Mouse (Mus musculus): ENCODE measurements at regions not wholly inside any gene's neighbourhood (a gene's known extent, or its start where the extent isn't known, plus 50 kb on each side); places are given as distances from the start of the nearest gene placed in this dataset.

- Histone ChIP-seq H3K4me1 (ENCODE audit: control insufficient read depth, insufficient read depth, low read length) (no peaks in the 10 kb centered on the region), H3K9me3 (replicated peaks; ENCODE audit: control insufficient read depth, low read length) (no peaks in the 10 kb centered on the region; the same call in 1 of the 2 replicates), H3K27me3 (ENCODE audit: control insufficient read depth, insufficient read depth, low read length) (no peaks in the 10 kb centered on the region), H3K36me3 (ENCODE audit: control insufficient read depth, insufficient read depth, low read length) (no peaks in the 10 kb centered on the region), H3K27ac (ENCODE audit: low read depth, low read length) (no peak overlapping the region), H3K9ac (ENCODE audit: low read depth, low read length) (no peak overlapping the region), H3K4me3 (ENCODE audit: low read depth, low read length) (no peak overlapping the region), H3K4me2 (no peak overlapping the region)
- ATAC-seq (replicated peaks; ENCODE audit: insufficient number of reproducible peaks, low FRiP score, low TSS enrichment), result no peak
- 47% methylated on average over 3 of the region's 3 CpGs for WGBS (ENCODE audit: insufficient replicate concordance)
Observed at GRCm38 (mm10) chr3:101749841-101750240, 98.9 kb downstream of the Mab21l3 start.

- Histone ChIP-seq H3K27me3 (ENCODE audit: control insufficient read depth, insufficient read depth, low read length) (no peaks in the 10 kb centered on the region), H3K4me1 (ENCODE audit: control insufficient read depth, insufficient read depth, low read length) (no peaks in the 10 kb centered on the region), H3K4me3 (ENCODE audit: low read depth, low read length) (no peak overlapping the region), H3K36me3 (ENCODE audit: control insufficient read depth, insufficient read depth, low read length) (no peaks in the 10 kb centered on the region), H3K9ac (ENCODE audit: low read depth, low read length) (no peak overlapping the region), H3K27ac (ENCODE audit: low read depth, low read length) (no peak overlapping the region), H3K4me2 (no peak overlapping the region), H3K9me3 (replicated peaks; ENCODE audit: control insufficient read depth, low read length) (no peaks in the 10 kb centered on the region; the same call in 1 of the 2 replicates)
- no peak for ATAC-seq (replicated peaks; ENCODE audit: insufficient number of reproducible peaks, low FRiP score, low TSS enrichment)
- WGBS (ENCODE audit: insufficient replicate concordance), result 74% methylated on average over 3 of the region's 3 CpGs
Observed at GRCm38 (mm10) chr3:101749031-101749632, 99.6 kb downstream of the Mab21l3 start.

GRCm38 (mm10) chr3:101748186-101748585, 100.6 kb downstream of the Mab21l3 start:
- H3K36me3 ChIP-seq (ENCODE audit: control insufficient read depth, insufficient read depth, low read length), result no peaks in the 10 kb centered on the region
- H3K4me3 ChIP-seq (ENCODE audit: low read depth, low read length), result no peak overlapping the region
- no peak for ATAC-seq (replicated peaks; ENCODE audit: insufficient number of reproducible peaks, low FRiP score, low TSS enrichment)
- H3K9ac ChIP-seq (ENCODE audit: low read depth, low read length), result no peak overlapping the region
- 44% methylated on average over 4 of the region's 4 CpGs for WGBS (ENCODE audit: insufficient replicate concordance)
- no peak overlapping the region for H3K4me2 ChIP-seq
- H3K27ac ChIP-seq (ENCODE audit: low read depth, low read length), result no peak overlapping the region
- H3K9me3 ChIP-seq (replicated peaks; ENCODE audit: control insufficient read depth, low read length), result no peaks in the 10 kb centered on the region
- H3K4me1 ChIP-seq (ENCODE audit: control insufficient read depth, insufficient read depth, low read length), result no peaks in the 10 kb centered on the region
- no peaks in the 10 kb centered on the region for H3K27me3 ChIP-seq (ENCODE audit: control insufficient read depth, insufficient read depth, low read length)

GRCm38 (mm10) chr3:101740906-101741305, 107.9 kb downstream of the Mab21l3 start:
- no peak for ATAC-seq (replicated peaks; ENCODE audit: insufficient number of reproducible peaks, low FRiP score, low TSS enrichment)
- H3K4me1 ChIP-seq (ENCODE audit: control insufficient read depth, insufficient read depth, low read length), result no peaks in the 10 kb centered on the region
- no peaks in the 10 kb centered on the region for H3K27me3 ChIP-seq (ENCODE audit: control insufficient read depth, insufficient read depth, low read length)
- no peak overlapping the region for H3K9ac ChIP-seq (ENCODE audit: low read depth, low read length)
- WGBS (ENCODE audit: insufficient replicate concordance), result 79% methylated on average over 4 of the region's 4 CpGs
- no peak overlapping the region for H3K4me2 ChIP-seq
- no peaks in the 10 kb centered on the region for H3K36me3 ChIP-seq (ENCODE audit: control insufficient read depth, insufficient read depth, low read length)
- no peaks in the 10 kb centered on the region for H3K9me3 ChIP-seq (replicated peaks; ENCODE audit: control insufficient read depth, low read length)
- no peak overlapping the region for H3K4me3 ChIP-seq (ENCODE audit: low read depth, low read length)
- no peak overlapping the region for H3K27ac ChIP-seq (ENCODE audit: low read depth, low read length)

- Histone ChIP-seq H3K36me3 (ENCODE audit: control insufficient read depth, insufficient read depth, low read length) (no peaks in the 10 kb centered on the region), H3K27me3 (ENCODE audit: control insufficient read depth, insufficient read depth, low read length) (no peaks in the 10 kb centered on the region), H3K4me3 (ENCODE audit: low read depth, low read length) (no peak overlapping the region), H3K9ac (ENCODE audit: low read depth, low read length) (no peak overlapping the region), H3K4me1 (ENCODE audit: control insufficient read depth, insufficient read depth, low read length) (no peaks in the 10 kb centered on the region), H3K27ac (ENCODE audit: low read depth, low read length) (no peak overlapping the region), H3K9me3 (replicated peaks; ENCODE audit: control insufficient read depth, low read length) (peaks cover 4% of the 10 kb centered on the region; the same call in 1 of the 2 replicates), H3K4me2 (no peak overlapping the region)
- 88% methylated on average over 6 of the region's 6 CpGs for WGBS (ENCODE audit: insufficient replicate concordance)
- no peak for ATAC-seq (replicated peaks; ENCODE audit: insufficient number of reproducible peaks, low FRiP score, low TSS enrichment)
Observed at GRCm38 (mm10) chr3:101737197-101737596, 111.6 kb downstream of the Mab21l3 start.

GRCm38 (mm10) chr3:101729044-101729443, 119.7 kb downstream of the Mab21l3 start:
- H3K27me3 ChIP-seq (ENCODE audit: control insufficient read depth, insufficient read depth, low read length), result no peaks in the 10 kb centered on the region
- no peak overlapping the region for H3K4me2 ChIP-seq
- ATAC-seq (replicated peaks; ENCODE audit: insufficient number of reproducible peaks, low FRiP score, low TSS enrichment), result no peak
- no peaks in the 10 kb centered on the region for H3K36me3 ChIP-seq (ENCODE audit: control insufficient read depth, insufficient read depth, low read length)
- no peak overlapping the region for H3K4me3 ChIP-seq (ENCODE audit: low read depth, low read length)
- peaks cover 4% of the 10 kb centered on the region; the same call in 1 of the 2 replicates for H3K9me3 ChIP-seq (replicated peaks; ENCODE audit: control insufficient read depth, low read length)
- H3K9ac ChIP-seq (ENCODE audit: low read depth, low read length), result no peak overlapping the region
- H3K4me1 ChIP-seq (ENCODE audit: control insufficient read depth, insufficient read depth, low read length), result no peaks in the 10 kb centered on the region
- H3K27ac ChIP-seq (ENCODE audit: low read depth, low read length), result no peak overlapping the region
- WGBS (ENCODE audit: insufficient replicate concordance), result 82% methylated on average over 3 of the region's 3 CpGs

GRCm38 (mm10) chr3:101722926-101723325, 118.4 kb upstream of the Atp1a1 start:
- WGBS (ENCODE audit: insufficient replicate concordance), result 58% methylated on average over 6 of the region's 6 CpGs
- no peak overlapping the region for H3K4me3 ChIP-seq (ENCODE audit: low read depth, low read length)
- H3K9ac ChIP-seq (ENCODE audit: low read depth, low read length), result no peak overlapping the region
- no peak overlapping the region for H3K27ac ChIP-seq (ENCODE audit: low read depth, low read length)
- no peak overlapping the region for H3K4me2 ChIP-seq
- no peaks in the 10 kb centered on the region for H3K27me3 ChIP-seq (ENCODE audit: control insufficient read depth, insufficient read depth, low read length)
- ATAC-seq (replicated peaks; ENCODE audit: insufficient number of reproducible peaks, low FRiP score, low TSS enrichment), result no peak
- no peaks in the 10 kb centered on the region for H3K36me3 ChIP-seq (ENCODE audit: control insufficient read depth, insufficient read depth, low read length)
- no peaks in the 10 kb centered on the region for H3K9me3 ChIP-seq (replicated peaks; ENCODE audit: control insufficient read depth, low read length)
- no peaks in the 10 kb centered on the region for H3K4me1 ChIP-seq (ENCODE audit: control insufficient read depth, insufficient read depth, low read length)

GRCm38 (mm10) chr3:101722001-101722400, 117.5 kb upstream of the Atp1a1 start:
- H3K27me3 ChIP-seq (ENCODE audit: control insufficient read depth, insufficient read depth, low read length), result no peaks in the 10 kb centered on the region
- WGBS (ENCODE audit: insufficient replicate concordance), result 85% methylated on average over 4 of the region's 4 CpGs
- H3K27ac ChIP-seq (ENCODE audit: low read depth, low read length), result no peak overlapping the region
- H3K4me1 ChIP-seq (ENCODE audit: control insufficient read depth, insufficient read depth, low read length), result no peaks in the 10 kb centered on the region
- H3K4me3 ChIP-seq (ENCODE audit: low read depth, low read length), result no peak overlapping the region
- H3K4me2 ChIP-seq, result no peak overlapping the region
- no peak for ATAC-seq (replicated peaks; ENCODE audit: insufficient number of reproducible peaks, low FRiP score, low TSS enrichment)
- no peaks in the 10 kb centered on the region for H3K36me3 ChIP-seq (ENCODE audit: control insufficient read depth, insufficient read depth, low read length)
- no peaks in the 10 kb centered on the region for H3K9me3 ChIP-seq (replicated peaks; ENCODE audit: control insufficient read depth, low read length)
- H3K9ac ChIP-seq (ENCODE audit: low read depth, low read length), result no peak overlapping the region

GRCm38 (mm10) chr3:101715416-101715815, 110.9 kb upstream of the Atp1a1 start:
- Histone ChIP-seq H3K27me3 (ENCODE audit: control insufficient read depth, insufficient read depth, low read length) (no peaks in the 10 kb centered on the region), H3K9ac (ENCODE audit: low read depth, low read length) (no peak overlapping the region), H3K27ac (ENCODE audit: low read depth, low read length) (no peak overlapping the region), H3K9me3 (replicated peaks; ENCODE audit: control insufficient read depth, low read length) (no peaks in the 10 kb centered on the region), H3K4me3 (ENCODE audit: low read depth, low read length) (no peak overlapping the region), H3K4me1 (ENCODE audit: control insufficient read depth, insufficient read depth, low read length) (peaks cover 39% of the 10 kb centered on the region), H3K4me2 (no peak overlapping the region), H3K36me3 (ENCODE audit: control insufficient read depth, insufficient read depth, low read length) (no peaks in the 10 kb centered on the region)
- ATAC-seq (replicated peaks; ENCODE audit: insufficient number of reproducible peaks, low FRiP score, low TSS enrichment), result no peak
